In the genomic region with DNA sequence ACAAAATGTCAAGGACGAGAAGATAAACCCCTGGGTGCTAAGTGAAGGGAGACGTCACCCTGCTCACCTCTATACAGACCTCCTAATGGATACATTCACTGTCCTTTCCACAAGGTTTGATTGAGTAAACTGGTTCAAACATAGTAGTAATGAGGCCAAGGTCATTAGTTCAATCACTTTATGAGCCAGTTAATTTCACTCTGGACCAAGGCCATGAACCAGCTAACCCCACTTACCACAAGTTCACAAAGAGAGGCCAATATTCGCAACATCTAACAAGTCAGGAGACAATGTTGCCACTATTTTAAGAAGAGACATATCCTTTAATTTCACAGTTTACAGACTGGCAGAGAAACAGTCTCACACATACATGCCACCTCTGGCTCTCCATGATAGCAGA, we compare ENCODE assay signal across 21 mouse cellular contexts.
"Had no signal": no experiment of that assay in that cellular context is flagged by ENCODE, and none has a peak within 500 bp of the region (broad histone marks: within the 10 kb centered on the region; RNA-seq: fewer than 3 reads in every experiment).

No protein-coding gene starts in this region.

- DNase-seq: gastrocnemius, postnatal 14 days; gastrocnemius, postnatal 36 days; heart, adult 18-20 months; heart, postnatal 14 days; heart, postnatal 36 days; kidney, adult 11 months; kidney, adult 8-10 months; kidney, postnatal 10 days; kidney, postnatal 25 days; layer of hippocampus, adult 9-11 months; layer of hippocampus, postnatal 36 days; left cerebral cortex, postnatal 4 days; lung, adult 18-20 months had no signal

- H3K4me1 ChIP-seq: heart, embryonic 15.5 days; hindbrain, embryonic 13.5 days; hindbrain, embryonic 15.5 days; limb, embryonic 15.5 days had no signal

- H3K27ac ChIP-seq: heart, embryonic 13.5 days; heart, embryonic 15.5 days; hindbrain, embryonic 13.5 days; hindbrain, embryonic 15.5 days; hindbrain, postnatal 0 days; limb, embryonic 13.5 days; limb, embryonic 15.5 days; liver, embryonic 14.5 days had no signal

- H3K27me3 ChIP-seq: heart, embryonic 13.5 days; heart, embryonic 15.5 days; hindbrain, embryonic 13.5 days; hindbrain, embryonic 15.5 days; limb, embryonic 13.5 days; limb, embryonic 15.5 days had no signal

- H3K4me3 ChIP-seq: heart, embryonic 13.5 days; heart, embryonic 15.5 days; hindbrain, embryonic 13.5 days; hindbrain, embryonic 15.5 days; limb, embryonic 13.5 days; limb, embryonic 15.5 days had no signal
